Comparison of ENCODE assay signal across 8 mouse cellular contexts in the genomic region with DNA sequence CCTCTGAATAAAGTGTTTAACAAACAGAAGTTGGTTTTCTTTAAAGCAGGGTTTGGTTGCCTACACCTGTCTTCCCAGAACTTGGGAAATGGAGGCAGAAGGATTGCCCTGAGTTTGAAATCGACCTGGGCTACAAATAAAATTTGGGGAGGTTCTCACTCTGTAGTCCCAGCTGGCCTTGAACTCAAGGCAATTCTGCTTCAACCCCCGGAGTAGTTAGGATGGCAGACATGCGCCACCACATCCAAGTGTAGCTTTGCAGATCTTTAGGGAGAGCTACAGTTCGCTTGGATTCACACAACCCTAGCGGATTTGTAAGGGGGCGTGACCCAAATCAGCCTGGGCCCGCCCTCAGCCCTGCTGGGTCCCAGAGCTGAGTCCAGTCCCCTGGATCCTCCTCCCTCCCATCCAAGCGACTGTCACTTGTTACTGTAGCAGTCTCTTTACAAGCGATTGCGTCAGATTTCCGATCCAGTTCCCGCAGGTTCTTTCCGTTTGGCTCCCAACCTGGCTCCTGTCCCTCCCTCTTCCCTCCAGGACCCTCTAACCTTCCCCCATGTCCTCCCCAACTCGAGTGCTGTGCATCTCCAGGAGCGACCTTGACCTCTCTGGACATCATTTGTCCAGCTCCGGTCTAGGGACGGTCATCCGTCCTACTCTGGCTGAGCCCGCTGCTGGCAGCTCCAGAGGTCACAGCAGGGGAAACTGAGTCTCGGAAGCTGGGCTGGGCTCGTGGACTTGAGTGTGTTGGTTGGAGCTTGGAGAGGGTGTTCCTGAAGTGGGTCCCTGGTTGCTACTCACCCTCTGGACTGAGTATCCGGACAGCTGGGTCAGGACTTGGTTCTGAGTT. TPM values are rescaled to one million over a fixed set of nuclear protein-coding genes. Genes with fewer than 3 reads are reported as not detected.
DNase-seq lines count a peak whose midpoint lies in the region; ATAC-seq and TF ChIP-seq lines count a peak whose summit lies in the region.

No protein-coding gene starts in this region.

- ATAC-seq in limb, embryonic 13.5 days (ENCODE audit: low FRiP score, low read depth), result no peak
- ATAC-seq in midbrain, embryonic 11.5 days (ENCODE audit: low FRiP score), result peak; percentile 38

- no peak overlapping the region for H3K27ac ChIP-seq in thymus, adult 2 months (ENCODE audit: control insufficient read depth, insufficient read depth, low read length)
- H3K27ac ChIP-seq in embryonic fibroblast, embryonic 13.5 days (ENCODE audit: insufficient read depth, low read length), result peak overlapping the region; percentile 78
- no peak overlapping the region for H3K27ac ChIP-seq in limb, embryonic 13.5 days
- no peak overlapping the region for H3K27ac ChIP-seq in midbrain, embryonic 11.5 days (ENCODE audit: low read depth, low read length)

- no peak for TF ChIP-seq CTCF in thymus, adult 2 months (IDR thresholded peaks at IDR 0.05; ENCODE audit: borderline replicate concordance, control insufficient read depth, extremely low read depth, insufficient read depth, low read length, poor library complexity)
- no peak for TF ChIP-seq CTCF in embryonic fibroblast, embryonic 13.5 days (IDR thresholded peaks at IDR 0.05; ENCODE audit: borderline replicate concordance, insufficient read depth, low read length)

- no peaks in the 10 kb centered on the region for H3K9me3 ChIP-seq in limb, embryonic 13.5 days
- H3K9me3 ChIP-seq in midbrain, embryonic 11.5 days (ENCODE audit: control insufficient read depth, low read length), result no peaks in the 10 kb centered on the region

- TF ChIP-seq POLR2A in thymus, adult 2 months (IDR thresholded peaks at IDR 0.05; ENCODE audit: control insufficient read depth, extremely low read depth, insufficient read depth, low read length, poor library complexity), result no peak
- TF ChIP-seq POLR2A in embryonic fibroblast, embryonic 13.5 days (IDR thresholded peaks at IDR 0.05; ENCODE audit: low read depth, low read length), result peak; percentile 34; the same call in 1 of the 2 replicates

- no peak overlapping the region for H3K4me3 ChIP-seq in thymus, adult 2 months (ENCODE audit: control insufficient read depth, insufficient read depth, low read length)
- H3K4me3 ChIP-seq in embryonic fibroblast, embryonic 13.5 days (ENCODE audit: insufficient read depth, low read length), result peak overlapping the region; percentile 23
- H3K4me3 ChIP-seq in limb, embryonic 13.5 days, result peak overlapping the region; percentile 53; the same call in 1 of the 2 replicates
- no peak overlapping the region for H3K4me3 ChIP-seq in midbrain, embryonic 11.5 days (ENCODE audit: low read depth, low read length)

- H3K36me3 ChIP-seq in thymus, adult 2 months (ENCODE audit: control insufficient read depth, insufficient read depth, low read length), result no peaks in the 10 kb centered on the region
- no peaks in the 10 kb centered on the region for H3K36me3 ChIP-seq in limb, embryonic 13.5 days
- H3K36me3 ChIP-seq in midbrain, embryonic 11.5 days (ENCODE audit: control insufficient read depth, insufficient read depth, low read length), result no peaks in the 10 kb centered on the region

- H3K9ac ChIP-seq in limb, embryonic 13.5 days, result no peak overlapping the region
- H3K9ac ChIP-seq in midbrain, embryonic 11.5 days (ENCODE audit: low read length), result no peak overlapping the region

- H3K4me2 ChIP-seq in limb, embryonic 13.5 days (replicated peaks), result peak overlapping the region; percentile 77
- no peak overlapping the region for H3K4me2 ChIP-seq in midbrain, embryonic 11.5 days

- H3K4me1 ChIP-seq in thymus, adult 2 months (replicated peaks; ENCODE audit: control insufficient read depth, insufficient read depth, low read length), result peaks cover 12% of the 10 kb centered on the region
- peaks cover 9% of the 10 kb centered on the region for H3K4me1 ChIP-seq in embryonic fibroblast, embryonic 13.5 days (ENCODE audit: control insufficient read depth, insufficient read depth, low read length)
- H3K4me1 ChIP-seq in limb, embryonic 13.5 days, result peaks cover 37% of the 10 kb centered on the region
- H3K4me1 ChIP-seq in midbrain, embryonic 11.5 days (ENCODE audit: control insufficient read depth, insufficient read depth, low read length), result peaks cover 12% of the 10 kb centered on the region; the same call in 1 of the 2 replicates

- 28% methylated on average over 22 of the region's 22 CpGs for WGBS in thymus, adult 2 months
- WGBS in limb, embryonic 13.5 days, result 16% methylated on average over 22 of the region's 22 CpGs
- 11% methylated on average over 22 of the region's 22 CpGs for WGBS in midbrain, embryonic 11.5 days

- peak; percentile 32 for DNase-seq in thymus, postnatal 14 days
- DNase-seq in thymus, adult 2 months, result no peak
- peak; percentile 77 for DNase-seq in heart, postnatal 4 days
- DNase-seq in midbrain, embryonic 11.5 days (ENCODE audit: low spot score, missing footprints), result peak; percentile 92
- no peak for DNase-seq in right cerebral cortex, postnatal 4 days
- DNase-seq in right cerebral cortex, postnatal 14 days, result no peak

- no peaks in the 10 kb centered on the region for H3K27me3 ChIP-seq in thymus, adult 2 months (ENCODE audit: control insufficient read depth, insufficient read depth, low read length)
- peaks cover 14% of the 10 kb centered on the region for H3K27me3 ChIP-seq in limb, embryonic 13.5 days
- H3K27me3 ChIP-seq in midbrain, embryonic 11.5 days (ENCODE audit: control insufficient read depth, insufficient read depth, low read length), result peaks cover 10% of the 10 kb centered on the region; the same call in 1 of the 2 replicates

RNA-seq across cellular contexts. Expression of a gene that starts 1.5 kb away (rescaled TPM):
- polyA plus RNA-seq in thymus, adult 2 months (2012; rRNA removed), result 6.7 and 7.5 TPM in 2 replicates
- 3.1 and 4.2 TPM in 2 replicates for polyA plus RNA-seq in embryonic fibroblast, embryonic 13.5 days (2011; ENCODE audit: insufficient read length, low read depth, missing spikeins)
- total RNA-seq in heart, postnatal 4 days (2021), result 1 to 10 TPM; 2.7 to 3.5 TPM
- 0.18 TPM in 1 of 2 replicates, not detected in the other for polyA plus RNA-seq in limb, embryonic 13.5 days (2015; fragmentation: Nextera tagmentation; extraction: Ambion mirVana)
- polyA plus RNA-seq in midbrain, embryonic 11.5 days (2014; fragmentation: Nextera tagmentation; extraction: Ambion mirVana), result 0.10 and 0.11 TPM in 2 replicates

RNA-seq across cellular contexts. Expression of a gene that starts 14.8 kb away (rescaled TPM):
- 15.3 and 18.5 TPM in 2 replicates for polyA plus RNA-seq in thymus, adult 2 months (2012; rRNA removed)
- polyA plus RNA-seq in embryonic fibroblast, embryonic 13.5 days (2011; ENCODE audit: insufficient read length, low read depth, missing spikeins), result 0.46 TPM in 1 of 2 replicates, not detected in the other
- total RNA-seq in heart, postnatal 4 days (2021), result 1 to 10 TPM; 1.1 to 1.5 TPM
- 1.9 and 2.3 TPM in 2 replicates for polyA plus RNA-seq in limb, embryonic 13.5 days (2015; fragmentation: Nextera tagmentation; extraction: Ambion mirVana)
- polyA plus RNA-seq in midbrain, embryonic 11.5 days (2014; fragmentation: Nextera tagmentation; extraction: Ambion mirVana), result 1.2 and 1.3 TPM in 2 replicates

RNA-seq across cellular contexts. Expression of a gene that starts 22.1 kb away (rescaled TPM):
- 392 and 506 TPM in 2 replicates for polyA plus RNA-seq in thymus, adult 2 months (2012; rRNA removed)
- polyA plus RNA-seq in embryonic fibroblast, embryonic 13.5 days (2011; ENCODE audit: insufficient read length, low read depth, missing spikeins), result 44.7 and 50.7 TPM in 2 replicates
- 10 to 100 TPM; 73.8 to 78.5 TPM for total RNA-seq in heart, postnatal 4 days (2021)
- 115 and 131 TPM in 2 replicates for polyA plus RNA-seq in limb, embryonic 13.5 days (2015; fragmentation: Nextera tagmentation; extraction: Ambion mirVana)
- polyA plus RNA-seq in midbrain, embryonic 11.5 days (2014; fragmentation: Nextera tagmentation; extraction: Ambion mirVana), result 87.8 and 96.9 TPM in 2 replicates

RNA-seq across cellular contexts. Expression of a gene that starts 29.4 kb away (rescaled TPM):
- polyA plus RNA-seq in thymus, adult 2 months (2012; rRNA removed), result 40.7 and 41.9 TPM in 2 replicates
- 53.7 and 54.3 TPM in 2 replicates for polyA plus RNA-seq in embryonic fibroblast, embryonic 13.5 days (2011; ENCODE audit: insufficient read length, low read depth, missing spikeins)
- 10 to 100 TPM; 32.2 to 38.4 TPM for total RNA-seq in heart, postnatal 4 days (2021)
- 68.2 and 71.1 TPM in 2 replicates for polyA plus RNA-seq in limb, embryonic 13.5 days (2015; fragmentation: Nextera tagmentation; extraction: Ambion mirVana)
- 103 and 108 TPM in 2 replicates for polyA plus RNA-seq in midbrain, embryonic 11.5 days (2014; fragmentation: Nextera tagmentation; extraction: Ambion mirVana)

RNA-seq across cellular contexts. Expression of a gene that starts 36.6 kb away (rescaled TPM):
- 185 and 201 TPM in 2 replicates for polyA plus RNA-seq in thymus, adult 2 months (2012; rRNA removed)
- polyA plus RNA-seq in embryonic fibroblast, embryonic 13.5 days (2011; ENCODE audit: insufficient read length, low read depth, missing spikeins), result 17.9 and 18.6 TPM in 2 replicates
- 10 to 100 TPM; 38.9 to 41.6 TPM for total RNA-seq in heart, postnatal 4 days (2021)
- 162 and 165 TPM in 2 replicates for polyA plus RNA-seq in limb, embryonic 13.5 days (2015; fragmentation: Nextera tagmentation; extraction: Ambion mirVana)
- polyA plus RNA-seq in midbrain, embryonic 11.5 days (2014; fragmentation: Nextera tagmentation; extraction: Ambion mirVana), result 46.1 and 56.0 TPM in 2 replicates

Comparison
In these comparisons a context has a peak if more than half of its experiments do, and no peak if none do; other contexts are left out.
1. DNase-seq: peak in thymus, postnatal 14 days (single experiment), heart, postnatal 4 days (single experiment) and midbrain, embryonic 11.5 days (single experiment); none in thymus, adult 2 months (single experiment), right cerebral cortex, postnatal 4 days (single experiment) and right cerebral cortex, postnatal 14 days (single experiment).
2. H3K4me3 ChIP-seq: peak in embryonic fibroblast, embryonic 13.5 days (single experiment) and limb, embryonic 13.5 days (single experiment); none in thymus, adult 2 months (single experiment) and midbrain, embryonic 11.5 days (single experiment).